Mouse (Mus musculus) cerebellum, adult 9-11 months (tissue): Measurements from ENCODE around the gene Kif16b.

ENCODE experiments used
- DNase-seq: peaks from one replicate; pipeline ENCODE4 v3.0.0; 2022

The Kif16b gene

GRCm38 (mm10) chr2:142731016-142731777, 170.1 kb downstream of the Kif16b start:
- peak; percentile 16 for DNase-seq

- no peak for DNase-seq
Observed at GRCm38 (mm10) chr2:142724215-142725001, 176.9 kb downstream of the Kif16b start.

- no peak for DNase-seq
Observed at GRCm38 (mm10) chr2:142720174-142720573, 181.2 kb downstream of the Kif16b start.

- no peak for DNase-seq
Observed at GRCm38 (mm10) chr2:142718998-142719397, 182.3 kb downstream of the Kif16b start.

- no peak for DNase-seq
Observed at GRCm38 (mm10) chr2:142717591-142717990, 183.7 kb downstream of the Kif16b start.

- DNase-seq, result no peak
Observed at GRCm38 (mm10) chr2:142715912-142716260, 185.4 kb downstream of the Kif16b start.

- no peak for DNase-seq
Observed at GRCm38 (mm10) chr2:142715186-142715911, 186.0 kb downstream of the Kif16b start.

- no peak for DNase-seq
Observed at GRCm38 (mm10) chr2:142712727-142713126, 188.6 kb downstream of the Kif16b start.

- peak; percentile 51 for DNase-seq
Observed at GRCm38 (mm10) chr2:142709326-142709725, 192.0 kb downstream of the Kif16b start.

GRCm38 (mm10) chr2:142700689-142701088, 200.6 kb downstream of the Kif16b start:
- peak; percentile 35 for DNase-seq

GRCm38 (mm10) chr2:142698650-142699049, 202.7 kb downstream of the Kif16b start:
- peak; percentile 54 for DNase-seq

GRCm38 (mm10) chr2:142694936-142695331, 206.4 kb downstream of the Kif16b start:
- DNase-seq, result peak; percentile 32

- DNase-seq, result peak; percentile 56
Observed at GRCm38 (mm10) chr2:142694019-142694935, 207.1 kb downstream of the Kif16b start.

GRCm38 (mm10) chr2:142693461-142693860, 207.9 kb downstream of the Kif16b start:
- no peak for DNase-seq

- DNase-seq, result no peak
Observed at GRCm38 (mm10) chr2:142689496-142689895, 211.8 kb downstream of the Kif16b start.

GRCm38 (mm10) chr2:142687936-142688514, 213.3 kb downstream of the Kif16b start:
- no peak for DNase-seq

GRCm38 (mm10) chr2:142682965-142683709, 218.2 kb downstream of the Kif16b start:
- DNase-seq, result no peak

- DNase-seq, result no peak
Observed at GRCm38 (mm10) chr2:142668426-142668825, 232.9 kb downstream of the Kif16b start.

GRCm38 (mm10) chr2:142651591-142651990, 249.7 kb downstream of the Kif16b start:
- no peak for DNase-seq

GRCm38 (mm10) chr2:142648023-142648453, 253.3 kb downstream of the Kif16b start:
- DNase-seq, result no peak

- no peak for DNase-seq
Observed at GRCm38 (mm10) chr2:142646863-142647262, 254.5 kb downstream of the Kif16b start.
